Mouse (Mus musculus): Measurements from ENCODE around the gene C1qc.
A peak's percentile ranks its signal among the peaks of the same experiment; 100 is the strongest.

C1qc gene

DNA sequence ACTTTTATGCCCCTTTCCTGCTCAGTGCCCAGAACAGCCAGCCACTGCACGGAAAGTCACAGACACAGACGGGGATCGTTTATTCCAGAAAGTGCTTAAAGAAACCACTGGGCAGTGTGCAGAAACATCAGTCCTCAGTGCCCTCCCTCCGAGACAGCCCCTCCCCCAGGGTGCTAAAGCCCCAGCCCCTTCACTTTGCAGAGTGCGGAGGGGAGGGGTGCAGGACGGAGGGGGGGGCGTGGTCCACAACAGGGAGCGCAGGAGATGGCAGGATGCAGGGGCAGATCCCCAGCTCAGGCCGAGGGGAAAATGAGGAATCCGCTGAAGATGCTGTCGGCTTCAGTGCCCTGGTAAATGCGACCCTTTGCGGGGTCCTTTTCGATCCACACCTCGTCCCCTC, 3.0 kb upstream of the C1qc start:
- no peak for DNase-seq (ENCODE audit: low spot score)

DNA sequence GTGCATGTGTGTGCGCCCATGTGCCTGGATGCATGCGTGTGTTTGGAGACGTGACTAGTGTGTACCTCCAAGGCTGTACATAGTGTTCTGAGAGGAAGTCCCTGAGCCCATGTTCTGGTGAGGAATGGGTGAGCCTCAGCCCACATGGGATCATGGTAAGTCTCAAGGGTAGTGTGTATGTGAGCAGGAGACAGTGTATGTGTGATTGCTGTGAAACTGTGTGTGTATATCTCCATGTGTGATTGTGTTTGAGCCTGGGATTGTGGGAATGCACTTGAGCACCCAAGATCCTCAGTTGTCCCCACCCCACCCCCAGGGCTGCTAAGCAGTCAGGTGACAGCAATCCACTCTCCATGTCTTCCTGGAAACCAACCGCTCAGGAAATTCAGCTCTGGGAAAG, 2.0 kb upstream of the C1qc start:
- no peak for DNase-seq (ENCODE audit: low spot score)

GRCm38 (mm10) chr4:136893691-136894543, 1.1 kb upstream of the C1qc start:
- peak; percentile 79 for DNase-seq (ENCODE audit: low spot score)

- no peak for DNase-seq (ENCODE audit: low spot score)
Observed at GRCm38 (mm10) chr4:136892371-136892770, 494 bp downstream of the C1qc start.

GRCm38 (mm10) chr4:136891115-136891514, 1.8 kb downstream of the C1qc start:
- DNase-seq (ENCODE audit: low spot score), result no peak

GRCm38 (mm10) chr4:136889981-136890380, 2.9 kb downstream of the C1qc start:
- DNase-seq (ENCODE audit: low spot score), result no peak

GRCm38 (mm10) chr4:136887714-136888113, 5.2 kb downstream of the C1qc start:
- no peak for DNase-seq (ENCODE audit: low spot score)

- no peak for DNase-seq (ENCODE audit: low spot score)
Observed at GRCm38 (mm10) chr4:136886101-136886500, 6.8 kb downstream of the C1qc start, which contains the start of gene C1qb. Gene C1qb, minus strand, starts transcription at chr4:136886187.

DNA sequence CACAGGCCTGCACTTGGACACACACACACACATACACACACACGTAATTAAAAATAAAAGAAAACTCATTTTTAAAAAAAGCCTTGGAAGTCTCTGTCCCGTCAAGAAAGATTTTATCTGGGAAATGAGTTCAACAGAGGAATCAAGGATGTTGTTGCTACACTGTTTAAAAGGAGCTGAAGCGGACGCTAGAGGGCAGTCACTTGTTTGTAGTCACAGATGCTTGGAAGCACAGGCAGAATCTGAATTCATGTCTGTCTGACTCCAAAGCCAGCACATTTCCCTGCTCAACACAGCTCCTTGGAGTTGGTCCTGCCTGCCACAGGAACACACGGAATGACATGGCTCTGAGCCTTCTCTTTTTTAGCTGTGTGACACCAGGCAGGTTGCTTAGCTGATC, 14.3 kb downstream of the C1qc start:
- DNase-seq (ENCODE audit: low spot score), result peak; percentile 44

GRCm38 (mm10) chr4:136878171-136878570, 14.7 kb downstream of the C1qc start:
- DNase-seq (ENCODE audit: low spot score), result no peak

GRCm38 (mm10) chr4:136876971-136877370, 15.9 kb downstream of the C1qc start:
- DNase-seq (ENCODE audit: low spot score), result peak; percentile 84

DNA sequence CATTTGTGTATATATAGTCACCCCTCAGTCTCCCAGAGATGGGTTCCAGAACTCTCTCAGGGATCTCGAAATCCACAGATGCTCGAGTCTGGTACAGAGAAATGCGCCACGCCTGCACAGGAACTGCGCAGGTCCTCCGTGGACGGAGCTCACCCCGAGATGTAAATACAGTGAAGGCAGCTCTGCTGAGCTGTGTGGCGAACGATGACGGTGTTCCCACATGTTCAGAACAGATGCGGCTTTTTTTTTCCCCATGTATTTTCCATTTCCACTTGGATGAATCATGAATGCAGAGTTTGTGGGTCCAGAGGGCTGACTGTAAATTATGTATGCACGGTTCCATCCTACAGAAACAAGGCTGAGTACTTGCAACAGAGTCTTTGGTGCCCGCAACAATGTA, 17.9 kb downstream of the C1qc start:
- DNase-seq (ENCODE audit: low spot score), result no peak

DNA sequence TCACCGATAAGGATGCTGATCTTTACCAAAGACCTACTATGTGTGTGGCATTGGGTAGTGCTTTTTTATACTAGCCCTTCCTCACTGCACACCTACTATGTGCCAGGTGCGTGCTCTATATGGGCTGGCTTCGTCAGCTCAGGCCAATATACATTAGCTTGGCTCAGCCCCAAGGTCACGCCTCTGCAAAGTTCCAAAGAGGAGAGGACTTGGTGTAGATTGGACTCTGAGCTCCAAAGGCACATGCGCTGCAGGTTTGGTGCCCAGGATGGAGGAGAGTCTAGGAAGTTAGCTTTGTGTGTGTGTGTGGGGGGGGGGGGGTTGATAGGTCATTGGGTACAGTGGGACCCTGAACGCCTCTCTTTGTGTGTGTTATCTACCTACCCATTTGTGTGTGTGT, 24.5 kb downstream of the C1qc start:
- DNase-seq (ENCODE audit: low spot score), result no peak

DNA sequence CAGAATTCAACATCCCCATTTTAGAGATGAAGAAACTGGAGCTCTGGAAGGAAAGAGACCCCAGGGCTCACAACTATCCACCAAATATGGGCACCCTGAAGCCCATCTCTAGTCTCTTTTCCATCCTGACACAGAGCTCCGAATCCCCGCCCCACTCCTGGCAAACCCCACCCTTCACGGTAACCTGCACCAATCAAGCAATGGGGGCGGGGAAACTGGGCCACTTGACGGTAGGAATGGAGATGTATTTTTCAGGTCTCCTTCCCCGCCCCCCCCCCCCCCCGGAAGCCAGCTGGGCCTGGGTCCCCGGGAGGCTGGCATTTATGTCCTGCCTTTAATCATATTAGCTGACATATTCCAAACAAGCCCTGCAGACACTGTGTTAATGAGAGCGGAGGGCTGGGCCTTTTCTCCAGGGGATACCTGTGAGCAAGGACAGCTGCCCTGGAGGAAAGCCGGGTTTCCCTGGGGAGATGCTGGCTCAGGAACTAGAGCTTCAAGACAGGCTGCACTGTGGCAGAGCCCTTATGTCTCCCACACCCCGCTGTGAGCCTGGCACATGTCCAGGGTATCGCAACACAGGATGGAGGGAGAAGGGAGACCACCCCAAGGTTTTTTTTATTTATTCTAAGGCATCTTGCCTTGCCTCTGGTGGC, 25.0 kb downstream of the C1qc start:
- DNase-seq (ENCODE audit: low spot score), result peak; percentile 53

- no peak for DNase-seq (ENCODE audit: low spot score)
Observed at GRCm38 (mm10) chr4:136865531-136865930, 27.3 kb downstream of the C1qc start.

DNA sequence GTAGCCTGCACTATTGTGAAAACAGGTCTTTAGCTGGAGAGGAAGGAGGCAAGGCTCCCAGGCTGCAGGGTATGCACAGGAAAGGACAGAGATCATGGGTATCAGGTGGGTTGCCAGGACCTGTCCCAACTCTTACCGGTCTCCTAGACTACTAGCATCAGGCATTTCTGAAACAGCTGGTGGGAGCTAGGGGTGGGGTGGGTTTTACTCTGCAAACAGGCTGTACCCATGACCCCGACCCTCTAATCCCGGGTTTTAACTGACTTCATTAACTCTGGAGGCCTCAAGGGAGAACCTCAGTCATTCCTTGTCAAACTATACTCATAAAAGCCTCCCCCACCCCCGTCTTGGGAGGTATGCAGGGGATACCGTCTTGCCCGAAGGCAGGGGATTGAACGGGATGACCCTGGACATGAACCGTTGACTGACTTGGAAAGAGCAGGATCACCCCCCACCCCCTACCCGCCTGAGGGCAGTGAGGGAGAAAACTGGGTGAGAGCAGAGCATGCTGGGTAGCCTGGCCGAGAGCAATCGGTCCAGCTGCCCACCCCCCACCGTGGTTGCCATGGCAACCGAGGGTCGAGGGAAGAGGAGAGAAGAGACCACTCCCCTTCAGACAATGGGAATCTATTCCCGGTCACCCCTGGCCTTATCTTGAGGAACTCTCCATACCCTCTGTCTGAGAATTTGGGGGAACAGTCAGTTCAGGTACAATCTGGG, 28.0 kb downstream of the C1qc start:
- peak; percentile 91 for DNase-seq (ENCODE audit: low spot score)

GRCm38 (mm10) chr4:136863517-136863916, 29.3 kb downstream of the C1qc start:
- no peak for DNase-seq (ENCODE audit: low spot score)

- no peak for DNase-seq (ENCODE audit: low spot score)
Observed at GRCm38 (mm10) chr4:136862411-136862810, 30.5 kb downstream of the C1qc start.

GRCm38 (mm10) chr4:136861806-136862205, 31.1 kb downstream of the C1qc start:
- DNase-seq (ENCODE audit: low spot score), result peak; percentile 62

- no peak for DNase-seq (ENCODE audit: low spot score)
Observed at GRCm38 (mm10) chr4:136860022-136860421, 32.8 kb downstream of the C1qc start.

- DNase-seq (ENCODE audit: low spot score), result peak; percentile 75
Observed at GRCm38 (mm10) chr4:136855081-136855480, 37.8 kb downstream of the C1qc start.

DNA sequence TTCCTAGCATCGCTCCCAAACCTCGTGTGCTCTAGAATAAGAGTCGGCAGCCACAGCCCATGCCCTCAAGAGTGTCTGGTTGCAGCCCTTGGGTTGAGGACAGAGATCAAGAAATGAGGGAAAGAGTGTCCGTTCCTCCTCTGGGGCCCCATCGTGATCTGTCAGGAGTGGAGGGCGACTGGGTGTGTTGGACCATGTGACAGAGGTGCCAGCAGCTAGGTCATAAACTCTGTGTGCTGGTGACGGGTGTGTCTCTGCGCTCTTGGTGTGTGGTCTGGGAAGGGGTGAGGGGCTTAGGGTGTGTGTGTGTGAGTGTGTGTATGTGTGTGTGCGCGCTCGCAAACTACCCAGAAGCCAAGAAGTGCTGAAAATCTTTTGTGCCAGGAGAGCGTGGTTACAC, 39.9 kb downstream of the C1qc start:
- DNase-seq (ENCODE audit: low spot score), result no peak

DNA sequence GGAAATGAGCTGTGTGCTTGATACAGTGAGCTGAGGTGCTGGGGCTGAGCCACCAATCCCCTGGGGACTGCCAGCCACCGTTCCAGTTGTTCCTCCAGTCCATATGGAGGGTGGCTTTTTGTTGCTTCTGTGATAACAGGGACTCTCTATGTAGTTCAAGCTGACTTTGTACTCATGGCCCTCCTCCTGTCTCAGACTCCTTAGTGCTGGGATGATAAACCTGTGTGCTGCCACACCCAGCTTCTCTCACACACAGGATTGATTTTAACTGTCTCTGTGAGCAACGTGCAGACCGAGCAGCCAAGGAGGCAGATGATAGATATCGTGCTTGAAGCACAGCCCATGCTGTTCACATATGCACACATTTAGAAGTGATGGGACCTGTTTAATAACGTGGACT, 40.7 kb downstream of the C1qc start:
- no peak for DNase-seq (ENCODE audit: low spot score)

All from retina, embryonic 14.5 days (tissue).